Mouse (Mus musculus) testis, postnatal 10 days (tissue): ENCODE results near the gene Dnajc13.

ENCODE experiments used
- DNase-seq: peaks from one replicate; pipeline ENCODE4 v3.0.0; 2021; ENCODE audit warnings: low spot score

Gene Dnajc13

GRCm38 (mm10) chr9:104262823-104263352 lies at the start of gene Dnajc13:
Gene Dnajc13, minus strand, starts transcription at chr9:104262930.
- DNase-seq = peak; percentile 99

- DNase-seq = peak; percentile 86
These were observed 44.0 kb upstream of the Dnajc13 start for GRCm38 (mm10) chr9:104306734-104307133.

- no peak for DNase-seq
These were observed 42.8 kb upstream of the Dnajc13 start for GRCm38 (mm10) chr9:104305333-104306111.

GRCm38 (mm10) chr9:104304800-104305199 lies 42.1 kb upstream of the Dnajc13 start:
- DNase-seq = no peak

GRCm38 (mm10) chr9:104304376-104304775 lies 41.6 kb upstream of the Dnajc13 start:
- DNase-seq = no peak

- DNase-seq = no peak
These were observed 37.8 kb upstream of the Dnajc13 start for GRCm38 (mm10) chr9:104300569-104300968.

- DNase-seq = no peak
These were observed 34.3 kb upstream of the Dnajc13 start for GRCm38 (mm10) chr9:104297041-104297440.

- no peak for DNase-seq
These were observed 22.2 kb upstream of the Dnajc13 start for GRCm38 (mm10) chr9:104284934-104285333.

- DNase-seq = no peak
These were observed 19.8 kb upstream of the Dnajc13 start for GRCm38 (mm10) chr9:104282536-104282935.

GRCm38 (mm10) chr9:104281737-104282136 lies 19.0 kb upstream of the Dnajc13 start:
- no peak for DNase-seq

- DNase-seq = no peak
These were observed 18.2 kb upstream of the Dnajc13 start for GRCm38 (mm10) chr9:104280725-104281495.

GRCm38 (mm10) chr9:104277528-104278162 lies 14.9 kb upstream of the Dnajc13 start:
- DNase-seq = no peak

- no peak for DNase-seq
These were observed 12.5 kb upstream of the Dnajc13 start for GRCm38 (mm10) chr9:104275084-104275785.

- no peak for DNase-seq
These were observed 9.3 kb upstream of the Dnajc13 start for GRCm38 (mm10) chr9:104272057-104272456.

- DNase-seq = no peak
These were observed 8.9 kb upstream of the Dnajc13 start for GRCm38 (mm10) chr9:104271642-104272041.

- DNase-seq = no peak
These were observed 7.2 kb upstream of the Dnajc13 start for GRCm38 (mm10) chr9:104269944-104270343.

GRCm38 (mm10) chr9:104269349-104269871 lies 6.7 kb upstream of the Dnajc13 start:
- no peak for DNase-seq

- DNase-seq = no peak
These were observed 1.8 kb upstream of the Dnajc13 start for GRCm38 (mm10) chr9:104264567-104264966.

GRCm38 (mm10) chr9:104262016-104262762 lies 541 bp downstream of the Dnajc13 start:
- peak; percentile 75 for DNase-seq

GRCm38 (mm10) chr9:104260306-104260705 lies 2.4 kb downstream of the Dnajc13 start:
- no peak for DNase-seq

- no peak for DNase-seq
These were observed 6.6 kb downstream of the Dnajc13 start for GRCm38 (mm10) chr9:104256085-104256484.
